Mouse (Mus musculus) CH12.LX (cell line): ENCODE data around the gene Scrn2.

Source experiments
- CHD1 ChIP-seq: IDR thresholded peaks from 2 replicates; pipeline ENCODE4 v1.6.1; 2012; ENCODE audit warnings: low read depth, low read length, improper control_type of control experiment, inconsistent platforms
- CTCF ChIP-seq, 2 experiments: IDR thresholded peaks in 1 of 2; conservative IDR thresholded peaks in 1 of 2; 2 replicates each; pipeline ENCODE4 v1.5.1; 2011 to 2012; ENCODE audit warnings: low read depth in 2 of 2, low read length in 2 of 2, improper control_type of control experiment in 1 of 2, inconsistent platforms in 1 of 2, mild to moderate bottlenecking in 1 of 2, moderate library complexity in 1 of 2
- MXI1 ChIP-seq: IDR thresholded peaks from 2 replicates; pipeline ENCODE4 v1.6.1; 2011; ENCODE audit warnings: mild to moderate bottlenecking, low read depth, low read length, improper control_type of control experiment

DNA sequence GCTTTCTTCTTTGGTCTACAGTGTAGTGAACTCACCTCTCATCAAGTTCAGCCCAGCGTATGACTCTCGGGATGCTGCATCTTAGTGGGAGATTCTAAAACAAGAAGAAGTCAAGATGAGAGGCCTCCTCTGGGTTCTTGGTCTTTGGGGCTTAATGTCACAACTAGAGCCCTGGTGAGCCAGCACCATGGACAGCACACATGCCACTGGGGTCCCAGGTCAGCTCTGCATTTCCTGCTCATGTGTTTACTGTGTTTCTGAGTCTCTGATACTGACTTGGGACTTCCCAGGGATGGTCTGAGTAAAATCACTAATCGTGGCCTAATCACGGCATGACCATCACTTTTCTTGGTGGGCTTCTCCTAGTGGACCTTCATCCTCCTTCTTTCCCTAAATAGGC, 49.0 kb downstream of the Scrn2 start:
- TF ChIP-seq CTCF (conservative IDR thresholded peaks at IDR 0.05 in 1 of 2, IDR thresholded peaks at IDR 0.05 in 1 of 2; ENCODE audit: low read depth in 2 of 2, low read length in 2 of 2): no peak
- TF ChIP-seq CHD1: no peak
- TF ChIP-seq MXI1: peak; percentile 72
